27 mouse cellular contexts compared by ENCODE assay signal in genomic region chr6:135395375-135395774, GRCm38 (mm10). TPM values are rescaled to one million over a fixed set of nuclear protein-coding genes. Genes with fewer than 3 reads are reported as not detected.
"Had no signal": no experiment of that assay in that cellular context is flagged by ENCODE, and none has a peak within 500 bp of the region (broad histone marks: within the 10 kb centered on the region; RNA-seq: fewer than 3 reads in every experiment).

No protein-coding gene starts in this region.

- H3K27me3 ChIP-seq: embryonic facial prominence, embryonic 12.5 days; embryonic facial prominence, embryonic 13.5 days; embryonic facial prominence, embryonic 15.5 days; forebrain, embryonic 12.5 days; forebrain, embryonic 13.5 days; forebrain, embryonic 15.5 days had no signal

- H3K36me3 ChIP-seq: embryonic facial prominence, embryonic 10.5 days; embryonic facial prominence, embryonic 12.5 days; embryonic facial prominence, embryonic 13.5 days; embryonic facial prominence, embryonic 15.5 days; forebrain, embryonic 10.5 days; forebrain, embryonic 12.5 days; forebrain, embryonic 15.5 days had no signal

- H3K4me2 ChIP-seq: embryonic facial prominence, embryonic 12.5 days; embryonic facial prominence, embryonic 13.5 days; embryonic facial prominence, embryonic 15.5 days; forebrain, embryonic 12.5 days; forebrain, embryonic 13.5 days; forebrain, embryonic 15.5 days had no signal

- DNase-seq: cerebellum, adult 8-10 months; cerebellum, adult 9-10 months; cerebellum, adult 9-11 months; cerebellum, postnatal 10 days; cerebellum, postnatal 14 days; cerebellum, postnatal 25 days; cerebellum, postnatal 36 days; embryo, embryonic 11 days; forebrain, postnatal 0 days; gastrocnemius, adult 2 months; gastrocnemius, postnatal 10 days; gastrocnemius, postnatal 14 days; gastrocnemius, postnatal 25 days; gastrocnemius, postnatal 36 days; heart, adult 11 months; heart, adult 18-20 months; heart, adult 2 months had no signal

- H3K4me3 ChIP-seq: embryonic facial prominence, embryonic 10.5 days; embryonic facial prominence, embryonic 12.5 days; embryonic facial prominence, embryonic 13.5 days; embryonic facial prominence, embryonic 15.5 days; erythroblast, embryonic 14.5 days; forebrain, embryonic 10.5 days; forebrain, embryonic 12.5 days; forebrain, embryonic 13.5 days; forebrain, embryonic 15.5 days; gastrocnemius, adult 2 months; heart, adult 2 months had no signal

RNA-seq across cellular contexts. Expression of gene Emp1, which starts 33.0 kb away (rescaled TPM):
- total RNA-seq: granulocyte monocyte progenitor cell, adult 5-6 weeks had no signal
- polyA plus RNA-seq: erythroblast, embryonic 14.5 days had no signal
